7 mouse cellular contexts compared by ENCODE assay signal in the genomic region with DNA sequence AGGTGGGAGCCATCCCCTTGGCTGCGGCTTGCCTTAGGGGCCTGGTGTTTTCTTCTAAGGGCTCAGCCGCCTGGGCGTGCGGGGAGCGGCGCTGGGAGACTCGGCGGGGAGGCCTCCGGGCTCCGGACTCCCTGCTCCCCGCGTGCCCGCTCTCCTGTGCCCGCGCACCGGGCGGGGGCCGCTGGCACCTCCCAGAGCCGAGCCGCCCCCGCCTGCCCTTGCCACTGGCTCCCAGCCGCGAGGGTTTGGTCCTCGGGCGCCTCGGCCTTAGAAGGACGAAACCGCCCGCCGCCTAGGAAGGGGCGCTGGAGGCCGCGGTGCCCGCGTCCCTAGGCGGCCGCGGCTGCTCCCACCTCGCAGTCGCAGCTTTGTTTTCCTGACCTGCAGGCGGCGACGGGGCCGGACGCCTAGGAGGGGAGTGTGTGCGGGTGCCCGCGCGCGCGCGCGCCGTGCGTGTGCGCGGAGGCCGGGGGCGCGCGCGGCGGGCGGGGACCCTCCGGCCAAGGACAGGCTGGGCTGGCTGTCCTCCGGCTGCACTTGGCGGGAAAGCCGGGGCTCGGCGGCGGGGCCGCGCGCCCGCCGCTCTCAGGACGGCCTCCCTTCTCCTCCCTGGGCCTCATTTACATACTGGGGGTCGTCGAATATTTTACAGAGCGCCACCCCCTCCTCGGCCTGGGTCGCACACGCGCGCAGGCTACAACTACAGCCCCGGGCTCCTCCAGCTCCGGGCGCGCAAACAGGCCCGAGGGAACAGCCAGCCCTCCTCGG.
DNase-seq lines count a peak whose midpoint lies in the region; ATAC-seq and TF ChIP-seq lines count a peak whose summit lies in the region.

No protein-coding gene starts in this region.

- no peaks in the 10 kb centered on the region for H3K27me3 ChIP-seq in MEL (ENCODE audit: control insufficient read depth in 1 of 2, insufficient read depth in 2 of 2, low read length in 2 of 2)
- H3K27me3 ChIP-seq in heart, embryonic 15.5 days = peaks cover 85% of the 10 kb centered on the region
- H3K27me3 ChIP-seq in small intestine, adult 2 months (ENCODE audit: control insufficient read depth, insufficient read depth, low read length) = peaks cover 59% of the 10 kb centered on the region

- WGBS in heart, embryonic 15.5 days = under 1% methylated on average over 78 of the region's 91 CpGs
- 1% methylated on average over 90 of the region's 91 CpGs for WGBS in small intestine, adult 2 months

- peak in 1 of 3 experiments; percentile 27; a peak in 1 of 6 replicates for TF ChIP-seq CTCF in MEL (IDR thresholded peaks at IDR 0.05 in 2 of 3, conservative IDR thresholded peaks at IDR 0.05 in 1 of 3; ENCODE audit: control insufficient read depth in 1 of 3, insufficient read depth in 1 of 3, low read depth in 2 of 3, low read length in 3 of 3, poor library complexity in 1 of 3, severe bottlenecking in 1 of 3)
- TF ChIP-seq CTCF in small intestine, adult 2 months (IDR thresholded peaks at IDR 0.05; ENCODE audit: extremely low read depth, insufficient read length, insufficient replicate concordance, low read depth, low read length) = no peak

- TF ChIP-seq EP300 in MEL (IDR thresholded peaks at IDR 0.05; ENCODE audit: low read depth in 1 of 2, low read length in 2 of 2) = no peak

- peak overlapping the region; percentile 87 to 89 for H3K4me3 ChIP-seq in MEL (ENCODE audit: control insufficient read depth in 1 of 2, insufficient read depth in 1 of 2, low read depth in 2 of 2, low read length in 2 of 2)
- peak overlapping the region; percentile 72 for H3K4me3 ChIP-seq in heart, embryonic 15.5 days
- H3K4me3 ChIP-seq in small intestine, adult 2 months (ENCODE audit: low read depth, low read length) = peak overlapping the region; percentile 67

- peaks cover 4 to 5% of the 10 kb centered on the region in 2 experiments; a peak in 1 of 4 replicates for H3K4me1 ChIP-seq in MEL (ENCODE audit: control insufficient read depth in 1 of 2, insufficient read depth in 2 of 2, low read length in 2 of 2)
- peaks cover 31% of the 10 kb centered on the region for H3K4me1 ChIP-seq in heart, embryonic 15.5 days (replicated peaks)
- peaks cover 8% of the 10 kb centered on the region for H3K4me1 ChIP-seq in small intestine, adult 2 months (ENCODE audit: control insufficient read depth, insufficient read depth, insufficient read length, low read length)

- TF ChIP-seq RAD21 in MEL (IDR thresholded peaks at IDR 0.05; ENCODE audit: low read depth, low read length) = no peak

- peak in 1 of 2 experiments; percentile 74; a peak in 1 of 4 replicates for TF ChIP-seq POLR2A in MEL (IDR thresholded peaks at IDR 0.05; ENCODE audit: control insufficient read depth in 1 of 2, insufficient read depth in 1 of 2, low read depth in 1 of 2, low read length in 2 of 2, poor library complexity in 1 of 2)
- TF ChIP-seq POLR2A in small intestine, adult 2 months (IDR thresholded peaks at IDR 0.05; ENCODE audit: low read depth, low read length) = no peak

- H3K9me3 ChIP-seq in MEL (replicated peaks; ENCODE audit: insufficient read depth, low read length) = no peaks in the 10 kb centered on the region
- no peaks in the 10 kb centered on the region for H3K9me3 ChIP-seq in heart, embryonic 15.5 days (replicated peaks)

- H3K4me2 ChIP-seq in heart, embryonic 15.5 days = peak overlapping the region; percentile 98

- peaks cover 0 to 4% of the 10 kb centered on the region in 2 experiments; a peak in 3 of 4 replicates for H3K36me3 ChIP-seq in MEL (ENCODE audit: control insufficient read depth in 1 of 2, insufficient read depth in 2 of 2, low read length in 2 of 2)
- H3K36me3 ChIP-seq in heart, embryonic 15.5 days = no peaks in the 10 kb centered on the region
- H3K36me3 ChIP-seq in small intestine, adult 2 months (ENCODE audit: control insufficient read depth, insufficient read depth, low read length) = no peaks in the 10 kb centered on the region

- DNase-seq in B cell, adult 2 months = peak; percentile 46 to 49
- DNase-seq in MEL (ENCODE audit: low read depth, low spot score) = peak; percentile 89
- peak; percentile 86 to 90 for DNase-seq in cerebellum, postnatal 36 days
- DNase-seq in layer of hippocampus, adult 9-10 months (ENCODE audit: low spot score) = peak; percentile 48

- peaks cover 26% of the 10 kb centered on the region for H3K79me2 ChIP-seq in MEL (ENCODE audit: control insufficient read depth, insufficient read depth, low read length, poor library complexity)

- ATAC-seq in heart, embryonic 15.5 days (replicated peaks; ENCODE audit: insufficient number of reproducible peaks, insufficient read depth, low FRiP score, low read depth) = peak; percentile 88
- peak; percentile 37 for ATAC-seq in megakaryocyte progenitor cell, adult 5-6 weeks (replicated peaks; ENCODE audit: poor library complexity)

- H3K9ac ChIP-seq in MEL (ENCODE audit: control insufficient read depth, low read depth, low read length, poor library complexity, severe bottlenecking) = peak overlapping the region; percentile 97
- peak overlapping the region; percentile 70 for H3K9ac ChIP-seq in heart, embryonic 15.5 days

- peak overlapping the region; percentile 98 for H3K27ac ChIP-seq in MEL (ENCODE audit: control insufficient read depth, low read depth, low read length)
- peak overlapping the region; percentile 78 for H3K27ac ChIP-seq in heart, embryonic 15.5 days
- H3K27ac ChIP-seq in small intestine, adult 2 months (ENCODE audit: insufficient read depth, low read depth, low read length) = no peak overlapping the region

TF ChIP-seq in MEL, 35 proteins besides CTCF, POLR2A, EP300 and RAD21:
- peak; percentile 84; the same call in 1 of the 2 replicates for TF ChIP-seq E2F4 (IDR thresholded peaks at IDR 0.05; ENCODE audit: borderline replicate concordance, low read depth, low read length)
- TF ChIP-seq NELFE (IDR thresholded peaks at IDR 0.05; ENCODE audit: low read depth, low read length) = peak; percentile 39; the same call in 1 of the 2 replicates
- TF ChIP-seq ELF1 (IDR thresholded peaks at IDR 0.05; ENCODE audit: low read depth, low read length) = no peak
- TF ChIP-seq SIN3A (IDR thresholded peaks at IDR 0.05; ENCODE audit: low read length) = peak; percentile 38; the same call in 1 of the 2 replicates
- 0 out of 2 replicates have a peak, but pooled peaks have one; percentile 55 for TF ChIP-seq ZMIZ1 (IDR thresholded peaks at IDR 0.05; ENCODE audit: low read depth, low read length)
- TF ChIP-seq USF1 (IDR thresholded peaks at IDR 0.05; ENCODE audit: low read depth, low read length) = no peak
- TF ChIP-seq TCF12 (IDR thresholded peaks at IDR 0.05; ENCODE audit: low read depth, low read length) = peak; percentile 14; the same call in 1 of the 2 replicates
- peak; percentile 33; the same call in 1 of the 2 replicates for TF ChIP-seq NRF1 (IDR thresholded peaks at IDR 0.05; ENCODE audit: insufficient read depth, low read depth, low read length, poor library complexity, severe bottlenecking)
- TF ChIP-seq TBP (IDR thresholded peaks at IDR 0.05; ENCODE audit: low read depth, low read length) = 0 out of 2 replicates have a peak, but pooled peaks have one; percentile 10
- 0 out of 2 replicates have a peak, but pooled peaks have one; percentile 46 for TF ChIP-seq UBTF (IDR thresholded peaks at IDR 0.05; ENCODE audit: borderline replicate concordance, insufficient read depth, low read depth, low read length)
- no peak for TF ChIP-seq MYB (IDR thresholded peaks at IDR 0.05; ENCODE audit: low read depth, low read length)
